Mouse (Mus musculus) limb, embryonic 15.5 days (tissue): Measurements from ENCODE around the gene Cfap74. TPM values are rescaled to one million over a fixed set of nuclear protein-coding genes. Genes with fewer than 3 reads are reported as not detected.
A peak's percentile ranks its signal among the peaks of the same experiment; 100 is the strongest.
"Not testable (repeated sequence)": the region's sequence is repeated elsewhere in the genome, so short reads cannot be mapped to it uniquely, and the experiment has no call there.

Experiments
- ATAC-seq: fragments of 200-750 bp; cut with Nextera tagmentation; 2 replicates; pipeline ENCODE4 v1.8.0; 2017; ENCODE audit warnings: low read depth, moderate TSS enrichment; ENCODE audit not compliant: insufficient number of reproducible peaks, low FRiP score, low TSS enrichment
- H3K27ac ChIP-seq: fragments of 300-500 bp; sonication (generic); 2 replicates; pipeline ENCODE4 v1.5.1; 2015; ENCODE audit warnings: moderate library complexity, mild to moderate bottlenecking, inconsistent platforms
- H3K27me3 ChIP-seq: fragments of 300-500 bp; sonication (generic); 2 replicates; pipeline ENCODE4 v1.6.1; 2015; ENCODE audit warnings: inconsistent platforms
- H3K36me3 ChIP-seq: fragments of 300-500 bp; sonication (generic); 2 replicates; pipeline ENCODE4 v1.6.1; 2015; ENCODE audit warnings: inconsistent platforms
- H3K4me1 ChIP-seq: fragments of 300-500 bp; sonication (generic); 2 replicates; pipeline ENCODE4 v1.6.1; 2015; ENCODE audit warnings: inconsistent platforms
- H3K4me2 ChIP-seq: fragments of 300-500 bp; sonication (generic); 2 replicates; pipeline ENCODE4 v1.6.1; 2015; ENCODE audit warnings: mild to moderate bottlenecking, inconsistent platforms
- H3K4me3 ChIP-seq: fragments of 300-500 bp; sonication (generic); 2 replicates; pipeline ENCODE4 v1.5.1; 2015; ENCODE audit warnings: mild to moderate bottlenecking, inconsistent platforms
- H3K9ac ChIP-seq: fragments of 300-500 bp; sonication (generic); 2 replicates; pipeline ENCODE4 v1.6.1; 2015; ENCODE audit warnings: inconsistent platforms
- H3K9me3 ChIP-seq: fragments of 300-500 bp; sonication (generic); 2 replicates; pipeline ENCODE4 v1.6.1; 2016; ENCODE audit warnings: inconsistent platforms
- WGBS: fragments of 180-500 bp; shearing (Covaris S2); methylation state at CpG from one replicate; pipeline ENCODE4 v1.1.7; 2015; 5-methylcytosine and 5-hydroxymethylcytosine counted together
- polyA plus RNA-seq: library from polyadenylated mRNA; unstranded; fragments of >200 nt; fragmentation: Nextera tagmentation; extraction: Ambion mirVana; gene quantifications from 2 replicates; pipeline ENCODE4 v1.2.1, GENCODE M21; 2015

The Cfap74 gene
- polyA plus RNA-seq, 1 experiment from 2014 or later, result 4.9 TPM

DNA sequence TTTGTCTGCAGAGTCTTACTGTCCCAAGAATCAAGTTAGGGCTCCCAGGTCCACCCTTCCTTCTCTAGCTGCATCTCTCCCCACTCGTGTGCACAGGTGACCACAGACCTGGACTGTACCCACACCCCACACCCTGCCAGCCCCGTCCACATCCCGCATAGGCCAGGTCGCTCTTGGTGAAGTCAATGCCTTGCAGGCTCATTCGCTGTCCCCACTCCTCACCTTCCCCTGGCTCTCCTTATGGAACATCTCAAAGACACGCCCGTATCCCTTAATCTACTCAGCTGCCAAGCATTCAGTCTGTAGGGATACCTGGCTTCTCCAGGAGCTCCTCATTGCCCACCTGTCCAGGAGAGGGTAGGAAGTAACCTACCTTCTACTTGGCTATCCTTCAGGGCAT lies 62.4 kb downstream of the Cfap74 start:
- H3K27ac ChIP-seq, result no peak overlapping the region
- H3K27me3 ChIP-seq, result peaks cover 9% of the 10 kb centered on the region
- H3K36me3 ChIP-seq, result no peaks in the 10 kb centered on the region
- no peak overlapping the region for H3K4me3 ChIP-seq
- no peaks in the 10 kb centered on the region for H3K9me3 ChIP-seq
- H3K4me2 ChIP-seq, result no peak overlapping the region
- no peak overlapping the region for H3K9ac ChIP-seq
- ATAC-seq, result no peak
- WGBS, result 84% methylated on average over 7 of the region's 7 CpGs
- peaks cover 9% of the 10 kb centered on the region for H3K4me1 ChIP-seq

DNA sequence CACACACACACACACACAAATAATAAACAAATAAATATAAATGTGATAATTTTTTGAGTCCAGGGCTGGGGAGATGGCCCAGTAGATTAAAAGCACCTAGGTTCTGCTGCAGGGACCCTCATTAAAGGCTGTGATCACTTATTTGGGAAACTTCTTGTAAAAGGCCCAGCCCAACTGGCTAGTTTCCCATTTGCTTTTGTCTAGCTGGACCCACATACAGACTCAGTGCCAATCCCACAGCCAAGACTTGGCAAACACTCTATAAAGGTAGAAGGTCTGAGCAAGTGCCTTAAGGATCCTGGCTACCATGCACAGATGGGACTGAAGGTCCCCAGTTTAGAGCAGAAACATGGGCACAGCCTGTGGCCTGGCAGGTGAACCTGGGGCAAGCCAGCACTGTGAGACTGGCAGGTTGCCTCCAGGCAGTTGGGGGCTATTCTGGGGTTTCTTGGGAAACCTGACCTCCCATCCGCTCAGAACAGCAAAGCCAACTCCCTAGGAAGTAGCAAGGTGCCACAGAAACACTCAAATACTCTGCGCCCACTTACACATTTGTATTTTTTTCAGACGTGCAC lies 63.8 kb downstream of the Cfap74 start:
- WGBS, result 71% methylated on average over 3 of the region's 3 CpGs
- H3K27me3 ChIP-seq, result peaks cover 9% of the 10 kb centered on the region
- H3K27ac ChIP-seq, result no peak overlapping the region
- H3K36me3 ChIP-seq, result no peaks in the 10 kb centered on the region
- no peak for ATAC-seq
- no peak overlapping the region for H3K4me3 ChIP-seq
- no peak overlapping the region for H3K9ac ChIP-seq
- H3K9me3 ChIP-seq, result no peaks in the 10 kb centered on the region
- peaks cover 9% of the 10 kb centered on the region for H3K4me1 ChIP-seq
- H3K4me2 ChIP-seq, result no peak overlapping the region

DNA sequence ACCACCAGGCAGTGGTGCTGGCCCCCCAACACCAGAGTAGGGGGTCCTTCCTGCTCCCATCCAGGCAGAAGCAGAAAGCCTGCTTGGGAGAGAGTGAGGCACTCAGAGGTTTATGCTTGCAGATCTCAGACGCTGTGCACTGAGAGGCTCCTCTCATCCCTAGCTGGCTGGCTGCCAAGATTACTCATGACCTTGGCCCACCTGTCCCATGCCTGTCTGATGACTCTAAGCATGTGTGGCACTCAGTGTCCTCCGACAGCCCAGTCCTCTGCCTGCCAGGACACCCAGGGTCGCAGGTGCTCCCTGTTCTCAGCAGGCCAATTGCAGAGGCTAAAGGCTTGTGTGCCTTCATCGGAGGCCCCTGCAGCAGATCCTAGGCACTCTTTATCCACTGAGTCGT lies 64.3 kb downstream of the Cfap74 start:
- peak; percentile 38; the same call in 1 of the 2 replicates for ATAC-seq
- Histone ChIP-seq H3K9ac (no peak overlapping the region), H3K27ac (no peak overlapping the region), H3K4me1 (peaks cover 9% of the 10 kb centered on the region), H3K9me3 (no peaks in the 10 kb centered on the region), H3K27me3 (peaks cover 9% of the 10 kb centered on the region), H3K4me2 (no peak overlapping the region), H3K36me3 (no peaks in the 10 kb centered on the region), H3K4me3 (no peak overlapping the region)
- 50% methylated on average over 5 of the region's 5 CpGs for WGBS

DNA sequence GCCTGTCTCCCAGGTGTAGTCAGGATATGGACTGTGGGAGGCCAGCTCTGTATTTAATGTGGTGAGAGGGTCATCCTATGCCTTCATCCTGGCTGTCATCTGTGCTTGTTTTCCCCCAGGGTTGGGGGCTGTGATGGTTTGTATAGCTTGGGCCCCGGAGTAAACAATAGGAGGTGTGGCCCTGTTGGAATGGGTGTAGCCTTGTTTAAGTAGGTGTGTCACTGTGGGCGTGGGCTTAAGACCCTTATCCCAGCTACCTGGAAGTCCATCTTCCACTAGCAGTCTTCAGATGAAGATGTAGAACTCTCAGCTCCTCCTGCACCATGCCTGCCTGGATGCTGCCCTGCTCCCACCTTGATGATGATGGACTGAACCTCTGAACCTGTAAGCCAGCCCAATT lies 64.8 kb downstream of the Cfap74 start:
- not testable (repeated sequence) for H3K4me3 ChIP-seq, H3K9ac ChIP-seq, H3K4me2 ChIP-seq, H3K27me3 ChIP-seq, H3K9me3 ChIP-seq, ATAC-seq, H3K36me3 ChIP-seq, H3K27ac ChIP-seq, H3K4me1 ChIP-seq
- WGBS, result 57% methylated on average over 2 of the region's 2 CpGs

DNA sequence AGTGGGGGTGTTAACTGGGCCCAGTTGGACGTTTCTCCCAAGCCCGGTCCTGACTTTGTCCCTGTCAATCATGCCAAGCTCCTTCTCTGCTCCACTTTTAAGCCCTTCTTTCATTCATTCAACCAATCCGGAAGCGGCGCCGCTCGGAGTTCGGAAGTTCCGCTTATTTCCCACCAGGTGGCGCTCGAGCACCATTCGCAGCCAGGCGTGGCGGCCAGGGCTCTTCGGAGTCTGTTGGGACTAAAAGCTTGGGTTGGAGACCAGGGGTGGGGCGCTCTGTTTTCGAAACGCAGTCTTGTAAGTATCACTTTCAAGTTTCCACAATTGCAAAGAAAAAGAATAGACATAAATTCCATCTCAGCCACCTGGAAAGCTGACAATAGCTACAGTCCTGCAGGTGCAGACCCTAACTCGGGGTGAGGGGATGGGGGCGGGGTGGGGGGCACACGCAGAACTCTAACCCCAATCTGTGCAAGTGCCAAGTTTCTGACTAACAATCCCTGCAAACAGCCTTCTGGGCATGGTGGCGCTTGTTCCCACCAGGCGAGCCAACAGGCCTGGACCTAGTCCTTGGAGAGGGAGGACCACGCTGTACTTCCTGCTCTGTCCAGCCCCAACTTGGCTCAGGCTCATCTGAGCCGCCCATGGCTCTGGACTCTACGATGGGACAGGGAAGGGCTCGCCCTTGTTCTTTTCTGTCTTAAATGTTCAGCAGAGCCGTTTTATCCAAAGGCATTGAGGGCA lies 72.6 kb downstream of the Cfap74 start:
- Histone ChIP-seq H3K9ac (no peak overlapping the region), H3K27ac (no peak overlapping the region), H3K4me1 (peaks cover 10% of the 10 kb centered on the region), H3K27me3 (no peaks in the 10 kb centered on the region), H3K9me3 (no peaks in the 10 kb centered on the region), H3K4me2 (peak overlapping the region; percentile 41), H3K4me3 (peak overlapping the region; percentile 21), H3K36me3 (no peaks in the 10 kb centered on the region)
- ATAC-seq, result peak; percentile 70; the same call in 1 of the 2 replicates
- WGBS, result 18% methylated on average over 28 of the region's 28 CpGs

DNA sequence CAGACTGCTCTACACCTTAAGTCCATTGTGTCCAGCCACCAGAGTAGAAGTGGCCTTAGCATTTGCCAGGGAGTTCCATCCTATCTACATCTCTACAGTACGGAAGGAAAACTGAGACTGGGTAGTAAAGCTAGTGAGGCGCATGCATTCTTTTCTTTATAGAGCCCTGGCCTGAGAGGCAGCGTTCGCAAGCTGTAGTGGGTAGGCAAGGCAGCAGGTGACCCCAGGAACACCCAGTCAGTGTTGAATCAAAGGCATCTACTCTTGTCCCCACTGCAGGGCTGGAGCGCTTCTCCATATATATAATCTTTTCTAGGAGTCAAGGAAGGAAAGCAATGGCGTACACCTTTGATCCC lies 73.1 kb downstream of the Cfap74 start:
- no peaks in the 10 kb centered on the region for H3K36me3 ChIP-seq
- ATAC-seq, result no peak
- H3K4me1 ChIP-seq, result peaks cover 10% of the 10 kb centered on the region
- 92% methylated on average over 6 of the region's 6 CpGs for WGBS
- no peak overlapping the region for H3K9ac ChIP-seq
- H3K9me3 ChIP-seq, result no peaks in the 10 kb centered on the region
- no peak overlapping the region for H3K27ac ChIP-seq
- no peak overlapping the region; the same call in 1 of the 2 replicates for H3K4me2 ChIP-seq
- no peaks in the 10 kb centered on the region for H3K27me3 ChIP-seq
- no peak overlapping the region for H3K4me3 ChIP-seq

DNA sequence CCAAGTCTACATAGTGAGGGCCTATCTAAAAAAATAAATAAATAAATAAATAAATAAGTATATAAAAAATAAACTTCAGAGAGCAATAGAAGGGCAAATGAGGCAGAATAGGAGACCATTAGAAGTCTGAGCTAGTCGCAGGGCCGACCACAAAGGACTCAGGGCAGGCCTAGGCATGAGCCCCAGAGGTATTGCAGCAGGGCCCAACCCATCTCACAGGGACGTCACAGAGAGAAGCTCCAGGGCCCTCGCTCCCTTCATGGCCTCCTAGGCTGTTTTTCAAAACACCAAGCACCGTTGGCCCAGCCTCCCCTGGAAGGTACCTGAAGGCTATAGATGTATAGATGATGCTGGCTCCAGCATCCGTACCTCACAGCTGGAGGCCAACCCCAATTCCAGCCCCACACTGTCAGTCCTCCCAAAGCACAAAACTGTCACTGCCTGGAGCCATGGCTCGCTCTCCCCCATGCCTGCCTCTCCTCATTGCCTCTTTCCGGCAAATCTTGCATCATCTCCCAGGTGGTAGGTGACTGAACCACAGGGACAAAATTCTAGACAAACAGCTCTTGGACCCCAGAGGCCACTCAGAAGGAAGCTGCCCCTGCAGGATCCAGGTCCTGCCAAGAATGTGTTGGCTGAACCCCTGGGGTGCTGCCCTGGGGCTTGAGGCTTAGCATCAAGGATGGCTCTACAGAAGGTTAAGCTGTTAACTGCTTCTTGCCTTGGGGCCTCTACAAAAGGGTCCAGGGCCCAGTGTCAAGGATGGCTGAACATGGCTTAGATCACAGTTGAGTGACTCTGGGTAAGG lies 73.9 kb downstream of the Cfap74 start:
- WGBS, result 60% methylated on average over 8 of the region's 8 CpGs

DNA sequence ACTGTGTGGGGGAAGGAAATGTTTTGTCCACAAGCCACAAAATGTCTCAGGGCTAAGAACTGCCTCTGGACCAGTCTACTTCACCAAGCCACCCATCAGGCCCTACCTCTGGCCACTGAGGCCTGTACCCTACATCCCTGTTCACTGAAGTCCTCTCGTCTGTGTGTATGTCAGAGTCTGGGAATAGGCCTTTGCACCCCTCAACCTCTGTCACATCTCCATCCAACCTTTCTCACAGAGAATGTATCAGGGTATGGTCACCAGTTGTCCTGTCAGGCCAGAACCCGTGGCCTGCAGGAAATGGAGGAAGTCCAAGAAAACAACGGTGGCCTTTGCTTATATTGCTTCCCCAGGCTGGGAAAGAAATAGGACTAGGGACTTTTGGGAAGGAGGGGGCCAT lies 76.5 kb downstream of the Cfap74 start:
- Histone ChIP-seq H3K36me3 (no peaks in the 10 kb centered on the region), H3K27me3 (no peaks in the 10 kb centered on the region), H3K4me1 (peaks cover 29% of the 10 kb centered on the region), H3K4me2 (no peak overlapping the region), H3K9me3 (no peaks in the 10 kb centered on the region), H3K9ac (no peak overlapping the region), H3K27ac (no peak overlapping the region), H3K4me3 (no peak overlapping the region)
- ATAC-seq, result no peak
- WGBS, result 74% methylated on average over 3 of the region's 3 CpGs

More for the DNA sequence above, 73.9 kb downstream of the Cfap74 start:
- Histone ChIP-seq H3K27ac (no peak overlapping the region), H3K27me3 (no peaks in the 10 kb centered on the region), H3K9me3 (no peaks in the 10 kb centered on the region), H3K4me2 (no peak overlapping the region), H3K36me3 (no peaks in the 10 kb centered on the region), H3K4me3 (no peak overlapping the region), H3K4me1 (peaks cover 14% of the 10 kb centered on the region), H3K9ac (no peak overlapping the region)
- no peak for ATAC-seq

DNA sequence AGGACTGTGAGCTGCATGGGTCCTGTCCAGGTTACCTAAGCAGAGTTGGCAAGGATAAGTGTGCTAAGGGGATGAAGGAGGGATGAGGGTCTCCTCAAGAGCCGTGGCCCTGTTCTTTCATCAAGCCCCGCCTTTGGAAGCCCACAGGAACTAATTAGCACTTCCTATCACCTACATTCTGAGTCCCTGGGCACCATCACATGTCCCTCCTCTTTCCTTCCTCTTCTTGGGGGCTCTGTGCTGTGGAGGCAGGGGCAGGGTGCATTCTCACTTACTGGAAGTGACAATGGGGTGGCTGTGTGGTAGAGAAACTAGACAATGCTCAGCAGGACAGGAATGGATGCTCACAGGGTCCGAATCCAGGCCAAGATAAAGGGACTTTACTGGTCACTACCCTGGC lies 78.8 kb downstream of the Cfap74 start:
- ATAC-seq, result no peak
- Histone ChIP-seq H3K36me3 (no peaks in the 10 kb centered on the region), H3K9me3 (no peaks in the 10 kb centered on the region), H3K27ac (peak overlapping the region; percentile 80), H3K4me3 (no peak overlapping the region), H3K9ac (no peak overlapping the region), H3K27me3 (no peaks in the 10 kb centered on the region), H3K4me1 (peaks cover 26% of the 10 kb centered on the region), H3K4me2 (no peak overlapping the region)
- WGBS, result 31% methylated on average over 3 of the region's 3 CpGs

DNA sequence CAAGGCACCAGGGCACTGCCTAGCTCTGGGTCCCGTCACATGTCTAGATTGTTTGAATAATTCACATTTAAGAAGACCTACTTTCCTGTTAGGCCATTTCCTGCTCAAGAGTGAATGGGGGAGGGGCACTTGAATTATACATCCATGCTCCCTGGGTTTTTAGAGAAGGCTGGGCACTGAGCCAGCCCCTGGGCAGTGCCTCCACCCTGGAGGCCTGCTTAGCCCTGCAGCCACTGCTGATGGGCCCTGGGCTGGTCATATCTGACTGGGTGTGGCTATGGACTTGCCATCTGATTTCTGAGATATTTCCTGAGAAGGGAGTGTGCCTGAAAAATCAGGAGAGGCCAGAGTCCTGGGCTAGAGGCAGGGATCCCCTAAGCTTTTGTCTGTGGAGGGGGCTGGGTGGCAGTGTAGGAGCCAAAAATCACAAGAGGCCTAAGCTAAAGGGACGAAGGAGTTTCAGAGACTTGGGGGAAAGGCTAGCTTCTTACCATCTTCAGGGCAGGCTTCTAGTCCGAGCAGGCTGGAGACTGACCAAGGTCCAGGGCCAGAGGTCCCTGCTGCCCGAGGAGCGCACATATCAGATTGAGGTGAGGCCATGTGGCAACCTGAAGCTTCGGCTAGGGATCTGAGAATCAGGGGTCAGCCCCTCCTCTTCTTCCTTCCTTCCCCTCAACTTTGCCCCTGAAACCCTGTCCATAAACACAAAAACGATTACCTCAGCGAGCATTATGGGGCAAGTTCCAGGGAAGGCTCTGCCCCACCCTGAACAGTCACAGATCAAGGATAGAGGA lies 79.4 kb downstream of the Cfap74 start:
- H3K27me3 ChIP-seq, result no peaks in the 10 kb centered on the region
- peaks cover 28% of the 10 kb centered on the region for H3K4me1 ChIP-seq
- H3K4me2 ChIP-seq, result no peak overlapping the region
- no peaks in the 10 kb centered on the region for H3K36me3 ChIP-seq
- H3K9me3 ChIP-seq, result no peaks in the 10 kb centered on the region
- H3K4me3 ChIP-seq, result no peak overlapping the region
- ATAC-seq, result no peak; the same call in 1 of the 2 replicates
- H3K9ac ChIP-seq, result no peak overlapping the region
- peak overlapping the region; percentile 80 for H3K27ac ChIP-seq
- WGBS, result 66% methylated on average over 8 of the region's 8 CpGs

DNA sequence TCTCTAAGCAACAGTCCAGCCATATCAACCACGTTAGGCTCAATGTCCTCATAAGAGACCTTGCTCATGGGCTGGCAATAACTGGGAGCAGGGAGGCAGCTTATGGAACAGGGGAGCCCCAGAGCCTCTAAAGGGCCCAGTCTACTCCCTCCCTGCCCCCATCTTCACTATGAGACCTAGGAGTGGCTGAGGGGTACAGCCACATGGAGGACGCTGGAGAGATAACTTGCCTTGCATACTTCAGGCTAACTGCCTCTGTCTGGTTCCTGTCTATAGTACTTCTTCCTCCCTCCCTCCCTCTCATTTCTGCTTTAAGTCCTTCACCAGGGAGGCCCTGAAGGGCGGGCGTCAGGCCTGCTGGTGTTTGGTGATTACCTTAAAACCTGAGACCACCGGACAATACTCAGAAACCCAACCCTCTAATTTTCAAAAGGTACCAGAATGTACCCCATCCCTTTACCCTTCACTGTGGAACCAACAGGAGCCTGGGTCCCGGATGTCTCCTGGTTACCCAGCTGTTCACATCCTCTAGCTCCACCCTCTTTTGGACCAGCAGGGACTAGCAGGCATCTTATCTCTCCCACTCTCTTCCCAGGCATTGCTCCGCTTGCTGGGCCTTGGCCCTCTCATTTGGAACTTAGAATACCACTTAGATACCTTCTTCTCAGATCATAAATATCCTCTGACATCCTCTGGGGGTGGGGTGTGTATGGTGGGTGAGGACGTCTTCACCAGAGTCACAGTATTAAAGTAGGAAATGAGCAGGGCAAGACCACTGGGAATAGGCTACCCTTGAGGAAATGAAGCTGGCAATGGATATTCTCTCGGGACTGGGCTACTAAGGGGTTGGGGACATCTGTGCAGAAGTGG lies 80.3 kb downstream of the Cfap74 start:
- H3K4me1 ChIP-seq, result peaks cover 36% of the 10 kb centered on the region
- no peak overlapping the region for H3K9ac ChIP-seq
- H3K27ac ChIP-seq, result peak overlapping the region; percentile 80; the same call in 1 of the 2 replicates
- H3K9me3 ChIP-seq, result no peaks in the 10 kb centered on the region
- no peaks in the 10 kb centered on the region for H3K36me3 ChIP-seq
- WGBS, result 75% methylated on average over 9 of the region's 9 CpGs
- no peak overlapping the region for H3K4me2 ChIP-seq
- H3K4me3 ChIP-seq, result no peak overlapping the region
- ATAC-seq, result no peak
- H3K27me3 ChIP-seq, result no peaks in the 10 kb centered on the region
